Mouse (Mus musculus): ENCODE measurements around the gene Ttc30a1.

GRCm38 (mm10) chr2:76016136-76016535, 34.4 kb upstream of the Ttc30a1 start:
- no peak for TF ChIP-seq POLR2A (IDR thresholded peaks at IDR 0.05; ENCODE audit: insufficient read depth, low read depth, low read length)
- no peak for TF ChIP-seq CTCF (IDR thresholded peaks at IDR 0.05; ENCODE audit: insufficient read depth, low read depth, low read length)

Data from olfactory bulb, adult 2 months (tissue).